Mouse (Mus musculus) mesoderm, embryonic 11.5 days (tissue): Measurements from ENCODE around the gene Rfc3.
"Not testable (repeated sequence)": the region's sequence is repeated elsewhere in the genome, so short reads cannot be mapped to it uniquely, and the experiment has no call there.

ENCODE experiments used
- DNase-seq: peaks from one replicate; pipeline ENCODE4 v3.0.0-alpha.2; 2012; ENCODE audit warnings: low read depth, low spot score

Rfc3 gene

GRCm38 (mm10) chr5:151650700-151651410 lies at the start of gene Rfc3:
Gene Rfc3, minus strand, starts transcription at chr5:151651242.
- DNase-seq: peak; percentile 97

- DNase-seq: not testable (repeated sequence)
Observed at GRCm38 (mm10) chr5:151693636-151694035, 42.6 kb upstream of the Rfc3 start.

DNA sequence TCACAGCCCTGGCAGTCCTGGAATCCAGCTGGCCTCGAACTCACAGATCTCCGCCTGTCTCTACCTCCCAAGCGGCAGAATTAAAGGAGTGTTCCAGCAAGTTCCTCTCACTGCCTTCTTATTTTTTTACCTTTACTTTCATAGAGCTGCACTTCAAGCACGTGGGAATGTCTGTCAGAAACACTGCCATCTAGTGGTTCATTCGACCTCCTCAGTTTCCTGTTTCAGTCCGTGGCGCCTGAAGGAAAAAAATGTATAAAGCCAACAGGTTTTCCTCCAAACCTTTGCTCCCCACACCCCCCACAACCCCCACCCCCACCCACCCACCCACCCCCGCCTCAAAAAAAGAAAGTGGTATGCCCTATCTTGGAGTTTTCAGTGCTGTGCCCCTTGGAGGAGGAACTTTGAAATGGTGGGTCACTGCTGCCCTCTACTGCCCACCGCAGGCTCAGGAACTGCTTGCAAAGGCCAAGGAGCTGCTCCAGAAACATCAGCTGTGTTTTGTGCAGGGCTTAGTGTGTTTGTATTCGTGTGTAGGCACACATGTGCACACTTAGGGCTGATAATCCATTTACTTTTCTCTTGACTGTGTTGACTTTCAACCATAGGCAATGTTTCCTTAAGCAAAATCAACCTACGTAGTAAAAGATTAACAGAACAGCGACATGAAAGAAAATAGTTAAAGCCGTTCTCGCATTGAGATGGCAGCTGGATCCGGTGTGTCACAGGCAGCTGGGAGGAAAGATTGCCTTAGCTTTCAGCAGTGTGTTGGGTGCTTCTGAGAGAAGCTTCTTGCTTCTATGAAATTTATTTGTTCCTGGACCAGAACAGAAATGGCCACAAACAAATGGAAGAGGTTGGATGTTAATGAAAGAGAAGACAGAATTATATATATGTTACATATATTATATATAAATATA lies 35.8 kb upstream of the Rfc3 start:
- DNase-seq: peak; percentile 81

- no peak for DNase-seq
Observed at GRCm38 (mm10) chr5:151662207-151662606, 11.2 kb upstream of the Rfc3 start.

- no peak for DNase-seq
Observed at GRCm38 (mm10) chr5:151651411-151651784, 356 bp upstream of the Rfc3 start.

DNA sequence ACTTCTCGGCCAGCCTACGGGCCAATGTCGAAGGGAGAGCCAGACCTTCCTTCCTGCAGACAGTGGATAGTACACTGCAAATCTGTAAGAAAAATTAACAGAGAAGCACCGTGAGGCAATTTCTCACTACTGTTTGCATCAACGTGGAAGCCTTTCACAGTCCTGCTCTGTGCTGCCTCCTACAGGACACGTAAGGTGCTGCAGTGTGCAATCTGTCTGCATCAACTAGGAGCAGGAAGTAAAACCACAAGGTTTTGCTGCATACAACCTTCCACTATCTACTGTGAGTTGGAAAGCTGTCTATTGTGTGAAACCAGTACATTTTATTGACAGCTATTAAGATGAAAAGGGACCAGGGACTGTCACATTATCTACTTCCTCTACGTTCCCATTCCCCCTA lies 6.2 kb downstream of the Rfc3 start:
- peak; percentile 16 for DNase-seq

GRCm38 (mm10) chr5:151642867-151643266 lies 8.2 kb downstream of the Rfc3 start:
- no peak for DNase-seq

- DNase-seq: no peak
Observed at GRCm38 (mm10) chr5:151642102-151642501, 8.9 kb downstream of the Rfc3 start.

DNA sequence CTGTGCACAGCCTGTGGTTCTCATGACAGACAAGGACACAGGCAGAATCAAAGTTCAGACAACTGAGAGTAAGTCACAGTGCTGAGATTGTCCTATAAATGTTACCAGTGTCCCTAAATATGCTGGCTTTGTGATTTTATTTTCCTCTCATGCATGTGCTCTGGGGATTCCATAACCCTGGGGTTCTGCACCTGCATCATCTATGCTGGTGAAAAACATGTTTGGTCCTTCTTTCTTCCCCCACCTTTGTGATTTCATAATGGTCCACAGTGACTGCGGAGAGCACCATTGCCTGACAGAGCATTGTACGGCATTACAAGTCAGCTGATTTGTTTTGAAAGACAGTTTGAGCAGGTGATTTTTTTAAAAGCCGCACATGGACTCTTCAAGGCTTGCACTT lies 45.1 kb downstream of the Rfc3 start, which contains the start of gene Vmn2r18:
Vmn2r18 (minus strand) TSS at position 101 of the 400 bp plus-strand sequence.
- DNase-seq: no peak

DNA sequence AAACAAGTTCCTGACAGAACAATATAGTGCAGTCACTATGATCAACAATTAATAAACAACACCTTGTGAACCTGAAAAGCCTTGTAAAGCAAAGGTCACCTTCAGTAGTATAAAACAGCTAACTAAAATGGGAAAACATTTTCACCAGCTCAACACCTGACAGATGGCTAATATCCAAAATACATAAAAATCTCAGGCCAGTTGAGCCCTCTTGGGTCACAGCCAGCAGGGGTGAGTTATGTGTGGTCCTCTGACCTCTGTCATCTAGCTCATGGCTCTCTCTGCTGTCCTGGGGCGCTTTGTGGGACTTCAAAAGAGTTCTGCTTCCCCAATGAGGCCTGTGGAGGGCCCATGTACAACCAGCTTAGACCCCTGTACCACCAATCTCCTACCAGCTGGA lies 49.3 kb downstream of the Rfc3 start:
- peak; percentile 3 for DNase-seq
